Comparison of ENCODE assay signal across 8 mouse cellular contexts in genomic region chr11:104549438-104550405, GRCm38 (mm10). TPM values are rescaled to one million over a fixed set of nuclear protein-coding genes. Genes with fewer than 3 reads are reported as not detected.
DNase-seq lines count a peak whose midpoint lies in the region; ATAC-seq and TF ChIP-seq lines count a peak whose summit lies in the region.

No protein-coding gene starts in this region.

- WGBS in embryonic facial prominence, embryonic 13.5 days = under 1% methylated on average over 53 of the region's 53 CpGs
- whole genome bisulfite sequencing in heart, postnatal 0 days = 0% methylated on average over 53 of the region's 53 CpGs

- peak overlapping the region; percentile 100 for H3K9ac ChIP-seq in embryonic facial prominence, embryonic 13.5 days
- peak overlapping the region; percentile 93 for H3K9ac ChIP-seq in heart, postnatal 0 days (replicated peaks; ENCODE audit: low read depth, low read length)

- peaks cover 25% of the 10 kb centered on the region for H3K36me3 ChIP-seq in G1E (replicated peaks)
- peaks cover 9% of the 10 kb centered on the region; the same call in 1 of the 2 replicates for H3K36me3 ChIP-seq in embryonic facial prominence, embryonic 13.5 days
- no peaks in the 10 kb centered on the region for H3K36me3 ChIP-seq in heart, postnatal 0 days (replicated peaks; ENCODE audit: control insufficient read depth, insufficient read depth, low read length)

- H3K9me3 ChIP-seq in G1E (replicated peaks) = no peaks in the 10 kb centered on the region
- H3K9me3 ChIP-seq in embryonic facial prominence, embryonic 13.5 days = no peaks in the 10 kb centered on the region
- H3K9me3 ChIP-seq in heart, postnatal 0 days (replicated peaks; ENCODE audit: control insufficient read depth, low read length) = no peaks in the 10 kb centered on the region

- DNase-seq in B cell, adult 2 months = peak; percentile 51 to 52
- peak; percentile 56 for DNase-seq in G1E (ENCODE audit: low spot score)
- DNase-seq in heart, postnatal 0 days (ENCODE audit: low spot score) = peak; percentile 64
- peak; percentile 83 to 87 for DNase-seq in kidney, postnatal 4 days
- peak; percentile 78 for DNase-seq in right cerebral cortex, postnatal 4 days
- DNase-seq in frontal cortex, postnatal 25 days (ENCODE audit: low spot score in 2 of 2) = no peak

- ATAC-seq in G1E (ENCODE audit: extremely low read depth, insufficient number of reproducible peaks, low FRiP score, poor library complexity, severe bottlenecking) = no peak
- peak; percentile 68 for ATAC-seq in embryonic facial prominence, embryonic 13.5 days (ENCODE audit: insufficient number of reproducible peaks, insufficient read depth, low FRiP score, low TSS enrichment, low read depth)
- peak; percentile 72 for ATAC-seq in heart, postnatal 0 days (ENCODE audit: insufficient read depth, low read depth)
- peak; percentile 56 for ATAC-seq in megakaryocyte progenitor cell, adult 5-6 weeks (replicated peaks; ENCODE audit: poor library complexity)

- peak overlapping the region; percentile 94 for H3K4me3 ChIP-seq in G1E (ENCODE audit: low read depth, low read length)
- peak overlapping the region; percentile 88 for H3K4me3 ChIP-seq in embryonic facial prominence, embryonic 13.5 days
- H3K4me3 ChIP-seq in heart, postnatal 0 days (ENCODE audit: low read depth, low read length) = peak overlapping the region; percentile 67

- H3K4me2 ChIP-seq in embryonic facial prominence, embryonic 13.5 days = peak overlapping the region; percentile 71
- H3K4me2 ChIP-seq in heart, postnatal 0 days (ENCODE audit: low read depth, low read length) = peak overlapping the region; percentile 90

- peaks cover 34% of the 10 kb centered on the region for H3K4me1 ChIP-seq in G1E (ENCODE audit: insufficient read depth, low read depth, low read length)
- H3K4me1 ChIP-seq in embryonic facial prominence, embryonic 13.5 days = peaks cover 20% of the 10 kb centered on the region; the same call in 1 of the 2 replicates
- H3K4me1 ChIP-seq in heart, postnatal 0 days (ENCODE audit: control insufficient read depth, insufficient read depth) = peaks cover 13% of the 10 kb centered on the region

- H3K27me3 ChIP-seq in G1E (ENCODE audit: insufficient read depth, low read length) = peaks cover 4% of the 10 kb centered on the region
- no peaks in the 10 kb centered on the region for H3K27me3 ChIP-seq in embryonic facial prominence, embryonic 13.5 days
- no peaks in the 10 kb centered on the region for H3K27me3 ChIP-seq in heart, postnatal 0 days (ENCODE audit: control insufficient read depth, insufficient read depth, low read length)

- H3K27ac ChIP-seq in embryonic facial prominence, embryonic 13.5 days = peak overlapping the region; percentile 93
- peak overlapping the region; percentile 94 for H3K27ac ChIP-seq in heart, postnatal 0 days (ENCODE audit: low read depth)

- no peak for TF ChIP-seq EP300 in heart, postnatal 0 days (IDR thresholded peaks at IDR 0.05; ENCODE audit: low read depth)

- TF ChIP-seq CTCF in G1E (IDR thresholded peaks at IDR 0.05; ENCODE audit: low read depth, low read length) = no peak
- TF ChIP-seq CTCF in heart, postnatal 0 days (IDR thresholded peaks at IDR 0.05; ENCODE audit: low read depth) = no peak

RNA-seq across cellular contexts. Expression of gene Cdc27, which starts 0.7 kb away (rescaled TPM):
- total RNA-seq in G1E (2014; fragmentation: Nextera tagmentation) (158 and 163 TPM in 2 replicates), G1E (2017) (53.6 and 61.8 TPM in 2 replicates)
- 5.3 and 5.4 TPM in 2 replicates for polyA plus RNA-seq in G1E (2012)
- polyA plus RNA-seq in embryonic facial prominence, embryonic 13.5 days (2015; fragmentation: Nextera tagmentation; extraction: Ambion mirVana) = 45.4 and 57.1 TPM in 2 replicates
- 16.6 and 18.3 TPM in 2 replicates for total RNA-seq in heart, postnatal 0 days (2014; rRNA removed; ENCODE audit: low replicate concordance)
- polyA plus RNA-seq in heart, postnatal 0 days (2015; fragmentation: Nextera tagmentation; extraction: Ambion mirVana) = 19.6 and 20.5 TPM in 2 replicates
- total RNA-seq in megakaryocyte progenitor cell, adult 5-6 weeks (2015) = 72.1 and 80.0 TPM in 2 replicates
- total RNA-seq in megakaryocyte progenitor cell, adult 5-6 weeks (2017) = 48.6 and 58.0 TPM in 2 replicates

RNA-seq across cellular contexts. Expression of gene Myl4, which starts 0.7 kb away (rescaled TPM):
- total RNA-seq in G1E (2014; fragmentation: Nextera tagmentation) (not detected in 2 replicates), G1E (2017) (0.38 TPM in 1 of 2 replicates, not detected in the other)
- polyA plus RNA-seq in G1E (2012) = not detected in 2 replicates
- 18.0 and 21.7 TPM in 2 replicates for polyA plus RNA-seq in embryonic facial prominence, embryonic 13.5 days (2015; fragmentation: Nextera tagmentation; extraction: Ambion mirVana)
- total RNA-seq in heart, postnatal 0 days (2014; rRNA removed; ENCODE audit: low replicate concordance) = 758 and 991 TPM in 2 replicates
- polyA plus RNA-seq in heart, postnatal 0 days (2015; fragmentation: Nextera tagmentation; extraction: Ambion mirVana) = 1,182 and 1,364 TPM in 2 replicates
- 2.2 and 3.2 TPM in 2 replicates for total RNA-seq in megakaryocyte progenitor cell, adult 5-6 weeks (2015)
- 1.8 and 4.9 TPM in 2 replicates for total RNA-seq in megakaryocyte progenitor cell, adult 5-6 weeks (2017)

RNA-seq across cellular contexts. Expression of gene Itgb3, which starts 58.1 kb away (rescaled TPM):
- 2.1 and 2.7 TPM in 2 replicates for total RNA-seq in G1E (2014; fragmentation: Nextera tagmentation)
- 15.6 and 19.2 TPM in 2 replicates for total RNA-seq in G1E (2017)
- polyA plus RNA-seq in G1E (2012) = 0.73 and 0.87 TPM in 2 replicates
- polyA plus RNA-seq in embryonic facial prominence, embryonic 13.5 days (2015; fragmentation: Nextera tagmentation; extraction: Ambion mirVana) = 3.9 and 4.2 TPM in 2 replicates
- total RNA-seq in heart, postnatal 0 days (2014; rRNA removed; ENCODE audit: low replicate concordance) = 5.2 and 16.4 TPM in 2 replicates
- polyA plus RNA-seq in heart, postnatal 0 days (2015; fragmentation: Nextera tagmentation; extraction: Ambion mirVana) = 1.6 and 1.7 TPM in 2 replicates
- 2.0 and 2.2 TPM in 2 replicates for total RNA-seq in megakaryocyte progenitor cell, adult 5-6 weeks (2015)
- 4.0 and 5.3 TPM in 2 replicates for total RNA-seq in megakaryocyte progenitor cell, adult 5-6 weeks (2017)

Comparison
In these comparisons a context has a peak if more than half of its experiments do, and no peak if none do; other contexts are left out.
1. DNase-seq: peak in B cell, adult 2 months (2 of 2), G1E (single experiment), heart, postnatal 0 days (single experiment), kidney, postnatal 4 days (2 of 2) and right cerebral cortex, postnatal 4 days (single experiment); none in frontal cortex, postnatal 25 days (0 of 2).
2. RNA of gene Myl4, which starts 0.7 kb away (total RNA-seq): 758 to 991 TPM in heart, postnatal 0 days; 1.8 to 4.9 TPM in megakaryocyte progenitor cell, adult 5-6 weeks and 0.38 TPM in G1E; every median in the first group is over 100 times any median in the second.
3. Peak in every context shown above with its lines, with median percentiles within 50 percentile points of each other: H3K4me3 ChIP-seq.